Mouse (Mus musculus) heart, embryonic 10.5 days (tissue): ENCODE data around the gene Zfpm1. TPM values are rescaled to one million over a fixed set of nuclear protein-coding genes. Genes with fewer than 3 reads are reported as not detected.

Source experiments
- DNase-seq: peaks from one replicate; pipeline ENCODE4 v3.0.0-alpha.2; 2017; ENCODE audit warnings: low spot score
- H3K27ac ChIP-seq: fragments of 300-500 bp; sonication (generic); 2 replicates; pipeline ENCODE4 v1.5.1; 2016; ENCODE audit warnings: mild to moderate bottlenecking
- H3K27me3 ChIP-seq: fragments of 300-500 bp; sonication (generic); 2 replicates; pipeline ENCODE4 v1.6.1; 2016; ENCODE audit warnings: mild to moderate bottlenecking; ENCODE audit not compliant: poor library complexity, insufficient read depth, severe bottlenecking
- H3K36me3 ChIP-seq: fragments of 300-500 bp; sonication (generic); 2 replicates; pipeline ENCODE4 v1.6.1; 2016; ENCODE audit warnings: mild to moderate bottlenecking, moderate library complexity
- H3K4me1 ChIP-seq: fragments of 300-500 bp; sonication (generic); 2 replicates; pipeline ENCODE4 v1.6.1; 2016; ENCODE audit warnings: mild to moderate bottlenecking
- H3K4me3 ChIP-seq: fragments of 300-500 bp; sonication (generic); 2 replicates; pipeline ENCODE4 v1.5.1; 2016; ENCODE audit warnings: mild to moderate bottlenecking, moderate library complexity
- H3K9me3 ChIP-seq: fragments of 300-500 bp; sonication (generic); 2 replicates; pipeline ENCODE4 v1.6.1; 2016; ENCODE audit warnings: mild to moderate bottlenecking, moderate library complexity
- WGBS: fragments of 180-500 bp; shearing (Covaris S2); methylation state at CpG from one replicate; pipeline ENCODE4 v1.1.7; 2016; 5-methylcytosine and 5-hydroxymethylcytosine counted together
- polyA plus RNA-seq: library from polyadenylated mRNA; unstranded; fragments of >200 nt; fragmentation: Nextera tagmentation; extraction: Ambion mirVana; gene quantifications from 2 replicates; pipeline ENCODE4 v1.2.1, GENCODE M21; 2016

Gene Zfpm1
- polyA plus RNA-seq, 1 experiment from 2014 or later = 12.8 TPM

DNA sequence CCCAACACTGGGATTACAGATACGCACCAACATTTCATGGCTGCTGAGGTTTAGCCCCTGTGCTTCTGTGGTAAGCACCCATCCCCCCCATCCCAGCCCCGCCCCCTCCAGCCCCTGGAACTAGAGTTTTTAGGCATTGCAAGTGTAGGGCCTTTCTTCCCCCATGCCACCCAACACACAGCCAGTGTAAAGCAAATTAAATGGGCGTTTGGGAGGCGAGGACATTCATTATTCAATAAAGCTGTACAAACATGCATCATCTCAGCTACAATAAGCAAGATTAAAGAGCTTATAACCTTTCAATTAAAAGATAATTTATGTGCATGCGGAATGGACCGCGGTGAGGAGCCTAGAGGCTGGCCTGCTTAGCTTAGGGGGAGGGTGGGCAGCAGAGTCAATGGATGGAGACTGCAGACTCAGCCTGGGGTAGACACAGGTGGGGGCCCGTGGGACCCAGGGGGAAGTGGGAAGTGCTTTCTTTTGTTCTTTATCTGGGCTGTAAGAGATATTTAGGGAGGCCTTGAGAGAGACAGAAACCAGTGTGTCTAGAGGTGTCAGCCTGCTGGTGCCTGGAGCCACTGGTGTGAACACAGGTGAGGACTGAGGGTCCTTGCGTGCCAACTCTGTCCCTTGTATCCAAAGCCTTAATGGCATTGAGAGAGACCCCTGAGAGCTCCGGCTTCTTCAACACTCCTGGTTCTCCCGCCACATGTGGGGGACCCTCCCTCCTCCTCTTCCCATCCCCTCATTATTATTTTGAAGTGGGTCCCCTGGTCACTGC, 68.6 kb downstream of the Zfpm1 start:
- Histone ChIP-seq H3K27ac (no peak overlapping the region), H3K27me3 (peaks cover 16% of the 10 kb centered on the region), H3K4me1 (peaks cover 45% of the 10 kb centered on the region), H3K9me3 (no peaks in the 10 kb centered on the region), H3K4me3 (no peak overlapping the region), H3K36me3 (no peaks in the 10 kb centered on the region)
- DNase-seq = no peak
- WGBS = 31% methylated on average over 11 of the region's 11 CpGs

DNA sequence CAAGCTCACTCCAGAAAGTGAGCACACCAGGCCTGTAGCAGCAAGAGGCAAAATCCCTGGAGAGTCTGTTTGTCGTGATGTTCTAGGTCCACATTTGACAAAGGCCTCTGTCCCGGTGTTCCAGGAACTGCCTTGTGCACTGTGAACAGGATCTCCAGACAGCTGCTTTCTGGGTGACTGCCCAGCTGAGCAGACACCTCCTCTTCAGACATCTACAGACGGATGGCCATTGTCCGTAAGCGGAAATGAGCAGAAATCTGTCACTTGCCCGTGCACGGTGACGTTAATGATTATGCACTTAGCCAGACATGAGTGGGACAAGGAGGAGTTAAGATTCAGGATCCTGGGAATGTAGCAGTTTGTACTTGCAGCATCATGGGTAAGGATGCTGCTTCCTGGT, 72.2 kb downstream of the Zfpm1 start:
- peaks cover 26% of the 10 kb centered on the region for H3K4me1 ChIP-seq
- no peaks in the 10 kb centered on the region for H3K9me3 ChIP-seq
- H3K27ac ChIP-seq = no peak overlapping the region
- H3K27me3 ChIP-seq = peaks cover 45% of the 10 kb centered on the region
- 82% methylated on average over 8 of the region's 8 CpGs for WGBS
- no peaks in the 10 kb centered on the region for H3K36me3 ChIP-seq
- no peak for DNase-seq
- H3K4me3 ChIP-seq = no peak overlapping the region

DNA sequence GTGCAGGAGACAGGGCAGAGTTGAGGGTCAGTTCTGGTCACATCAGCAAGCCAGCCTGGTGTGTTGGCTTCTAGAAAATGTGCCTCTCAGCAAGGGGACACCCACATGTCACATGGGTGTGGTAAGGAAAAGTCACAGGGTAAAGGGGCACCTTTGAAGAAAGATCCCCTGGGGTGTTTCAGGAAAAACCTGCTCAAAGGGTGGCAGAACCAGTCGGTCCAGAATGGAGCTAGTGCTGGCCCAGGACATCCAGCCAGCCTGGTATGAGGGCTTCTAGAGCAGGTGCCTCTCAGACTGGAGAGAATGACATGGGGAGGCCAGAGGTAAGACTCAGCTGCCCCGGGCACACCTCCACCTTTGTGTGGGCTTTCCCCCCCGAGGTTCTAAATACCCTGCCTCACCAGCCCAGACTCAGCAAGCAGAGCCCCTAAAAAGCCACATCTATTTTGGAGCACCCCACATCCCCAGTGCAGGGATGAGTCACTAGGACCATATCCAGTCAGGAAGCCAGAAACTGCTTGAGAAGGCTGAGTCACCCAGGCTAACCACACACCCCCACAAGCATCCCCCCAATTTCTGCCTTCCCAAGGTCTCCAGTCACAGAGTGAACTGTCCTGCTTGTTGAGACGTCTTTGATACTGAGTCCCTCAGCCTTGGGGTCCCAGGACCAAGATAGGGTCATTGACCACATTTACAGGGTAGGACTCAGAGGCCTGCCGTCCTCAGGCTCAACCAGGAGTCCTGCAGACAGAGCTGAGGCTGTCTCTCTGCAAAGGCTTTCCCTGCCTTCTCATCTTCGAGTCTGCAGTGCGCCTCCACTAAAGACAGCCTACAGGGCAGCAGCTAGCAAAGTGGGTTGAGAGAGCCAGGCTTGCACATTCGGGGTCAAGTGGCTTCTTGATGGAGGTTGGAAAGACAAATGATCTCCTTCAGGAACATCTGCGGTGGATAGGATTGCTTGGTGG, 74.0 kb downstream of the Zfpm1 start:
- Histone ChIP-seq H3K27me3 (peaks cover 48% of the 10 kb centered on the region), H3K9me3 (no peaks in the 10 kb centered on the region), H3K4me3 (no peak overlapping the region), H3K27ac (no peak overlapping the region), H3K4me1 (peaks cover 8% of the 10 kb centered on the region), H3K36me3 (no peaks in the 10 kb centered on the region)
- 70% methylated on average over 9 of the region's 9 CpGs for WGBS
- DNase-seq = no peak

DNA sequence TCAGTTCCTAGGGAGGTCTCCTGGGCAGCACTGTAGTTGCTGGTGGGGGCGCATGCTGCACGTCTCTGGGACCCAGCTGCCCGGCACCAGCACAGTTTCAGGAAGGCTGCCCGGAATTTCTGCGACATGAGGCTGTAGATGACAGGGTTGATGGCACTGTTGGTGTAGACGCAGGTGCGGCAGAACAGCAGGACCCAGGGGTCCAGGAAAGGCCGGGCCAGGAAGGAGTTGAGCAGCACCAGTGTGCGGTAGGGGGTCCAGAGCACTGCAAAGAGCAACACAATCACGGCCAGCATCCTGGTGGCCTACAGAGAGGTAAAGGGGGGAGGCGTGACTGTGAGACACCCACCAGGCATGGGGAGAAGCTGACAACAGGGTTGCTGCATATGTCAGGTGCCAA, 75.3 kb downstream of the Zfpm1 start:
- 0 out of 2 replicates have a peak overlapping the region, but pooled peaks have one; percentile 3 for H3K27ac ChIP-seq
- H3K9me3 ChIP-seq = no peaks in the 10 kb centered on the region
- H3K27me3 ChIP-seq = peaks cover 43% of the 10 kb centered on the region
- no peak overlapping the region for H3K4me3 ChIP-seq
- peaks cover 2% of the 10 kb centered on the region; the same call in 1 of the 2 replicates for H3K4me1 ChIP-seq
- 54% methylated on average over 11 of the region's 11 CpGs for WGBS
- no peak for DNase-seq
- H3K36me3 ChIP-seq = no peaks in the 10 kb centered on the region

DNA sequence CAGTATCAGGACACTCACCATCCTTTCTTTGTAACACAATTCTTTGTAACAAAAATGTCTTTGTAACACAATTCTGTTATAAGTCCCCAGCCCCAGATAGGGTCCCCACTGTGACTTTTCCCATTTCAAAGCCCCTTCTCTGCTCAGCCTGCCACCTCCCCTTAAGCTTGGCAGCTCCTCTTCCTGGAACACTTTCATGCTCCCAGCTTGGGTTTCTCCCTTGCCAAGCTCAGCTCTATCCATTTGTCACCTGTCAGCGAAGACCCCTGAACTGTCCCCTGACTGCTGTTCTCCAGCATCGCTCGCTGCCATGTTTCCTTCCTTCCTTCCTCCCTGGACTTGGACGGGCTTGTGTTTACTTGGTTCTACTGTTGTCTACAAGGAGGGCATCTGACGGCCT, 75.7 kb downstream of the Zfpm1 start:
- Histone ChIP-seq H3K4me3 (no peak overlapping the region), H3K9me3 (no peaks in the 10 kb centered on the region), H3K27ac (no peak overlapping the region), H3K27me3 (peaks cover 44% of the 10 kb centered on the region), H3K4me1 (peaks cover 5% of the 10 kb centered on the region; the same call in 1 of the 2 replicates), H3K36me3 (no peaks in the 10 kb centered on the region)
- WGBS = 71% methylated on average over 5 of the region's 5 CpGs
- DNase-seq = no peak

DNA sequence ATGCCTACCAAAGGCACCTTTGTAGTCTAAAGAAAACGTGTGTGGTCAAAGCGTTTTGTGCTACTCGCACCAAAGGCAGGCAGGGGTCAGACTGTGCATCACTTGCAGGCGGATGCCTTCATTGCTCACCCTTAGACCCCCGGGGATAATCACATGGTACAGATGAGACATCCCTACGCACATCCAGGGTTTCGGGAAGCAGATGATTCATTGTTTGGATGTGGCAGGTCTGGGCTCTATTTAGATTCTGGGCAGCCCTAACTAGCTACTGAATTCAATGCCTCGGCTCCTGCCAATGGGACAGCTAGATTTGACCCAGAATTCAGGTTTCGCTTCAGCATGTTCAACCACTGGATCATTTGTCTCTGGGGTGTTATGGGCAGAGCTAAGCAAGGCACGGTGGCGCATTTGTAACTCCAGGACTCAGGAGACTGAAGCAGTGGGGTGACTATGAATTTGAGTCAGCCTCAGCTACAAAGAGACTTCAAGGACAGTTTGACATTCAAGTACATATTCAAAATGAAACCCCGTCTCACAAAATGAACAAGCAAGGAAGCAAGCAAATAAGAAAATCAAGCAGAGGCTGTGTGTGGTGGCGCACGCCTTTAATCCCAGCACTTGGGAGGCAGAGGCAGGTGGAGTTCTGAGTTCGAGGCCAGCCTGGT, 77.3 kb downstream of the Zfpm1 start:
- Histone ChIP-seq H3K36me3 (no peaks in the 10 kb centered on the region), H3K9me3 (no peaks in the 10 kb centered on the region), H3K27me3 (peaks cover 56% of the 10 kb centered on the region), H3K27ac (no peak overlapping the region), H3K4me1 (peaks cover 12% of the 10 kb centered on the region), H3K4me3 (no peak overlapping the region)
- DNase-seq = no peak
- 79% methylated on average over 15 of the region's 15 CpGs for WGBS

DNA sequence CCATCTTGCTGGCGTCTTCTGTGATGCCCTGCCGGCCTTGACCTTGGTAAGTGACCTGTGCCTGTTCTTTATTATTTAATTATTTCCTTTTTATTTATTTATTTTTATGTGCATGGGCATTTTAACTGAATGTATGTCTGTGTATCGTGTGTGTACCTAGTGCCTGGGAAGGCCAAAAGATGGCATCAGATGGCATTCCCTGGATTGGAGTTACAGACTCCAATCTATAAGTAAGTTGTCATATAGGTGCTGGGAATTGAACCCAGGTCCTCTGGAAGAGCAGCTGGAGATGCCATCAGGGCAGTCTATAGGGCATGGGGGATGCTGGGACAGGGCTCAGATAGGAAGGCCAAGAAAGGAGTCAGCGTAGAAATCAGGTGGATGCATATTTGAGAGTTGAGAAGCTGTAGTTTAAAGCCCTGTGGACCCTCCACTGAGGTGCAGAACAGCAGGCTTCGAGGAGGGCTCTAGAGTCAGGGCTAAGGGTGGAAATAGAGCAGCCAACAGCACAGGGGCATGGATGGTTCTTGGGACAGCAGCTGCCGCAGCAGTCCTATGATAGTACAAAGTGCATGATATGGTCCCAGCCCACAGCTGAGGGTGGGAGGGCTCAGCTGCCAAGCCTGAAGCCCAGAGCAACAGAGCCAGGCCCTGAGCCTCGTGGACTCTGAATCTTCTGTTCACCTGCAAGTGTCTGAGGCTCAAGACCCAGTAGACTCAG, 78.9 kb downstream of the Zfpm1 start, which contains the start of gene Trhr2:
Trhr2 (minus strand) TSS at position 51 of the 721 bp plus-strand sequence.
- Histone ChIP-seq H3K9me3 (no peaks in the 10 kb centered on the region), H3K4me3 (no peak within 1 kb of the TSS), H3K36me3 (no peaks in the 10 kb centered on the region), H3K27ac (no peak within 1 kb of the TSS), H3K27me3 (peaks cover 51% of the 10 kb centered on the region), H3K4me1 (peaks cover 12% of the 10 kb centered on the region)
- 74% methylated on average over 7 of the region's 7 CpGs for WGBS
- DNase-seq = no peak

DNA sequence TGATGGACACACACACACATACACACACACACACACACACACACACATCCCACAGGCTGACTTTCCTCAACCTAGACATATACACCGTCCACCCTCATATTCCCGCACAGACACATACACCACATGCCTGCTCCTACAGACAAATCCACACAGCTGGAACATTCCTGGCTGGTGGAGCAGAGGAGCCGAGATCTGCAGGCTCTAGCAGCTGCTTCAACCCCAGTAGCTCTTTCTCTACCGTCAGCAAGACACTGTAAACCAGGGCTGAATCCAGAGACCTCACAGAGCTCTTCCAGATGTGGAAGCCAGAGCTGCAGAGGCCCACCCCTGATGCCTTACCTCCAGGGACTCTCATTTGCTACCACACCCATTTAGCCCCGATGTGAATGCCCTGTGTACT, 80.3 kb downstream of the Zfpm1 start:
- 46% methylated on average over 5 of the region's 5 CpGs for WGBS
- H3K4me1 ChIP-seq = peaks cover 12% of the 10 kb centered on the region
- no peak for DNase-seq
- no peaks in the 10 kb centered on the region for H3K9me3 ChIP-seq
- H3K27me3 ChIP-seq = peaks cover 38% of the 10 kb centered on the region
- no peak overlapping the region for H3K27ac ChIP-seq
- no peaks in the 10 kb centered on the region for H3K36me3 ChIP-seq
- no peak overlapping the region for H3K4me3 ChIP-seq

DNA sequence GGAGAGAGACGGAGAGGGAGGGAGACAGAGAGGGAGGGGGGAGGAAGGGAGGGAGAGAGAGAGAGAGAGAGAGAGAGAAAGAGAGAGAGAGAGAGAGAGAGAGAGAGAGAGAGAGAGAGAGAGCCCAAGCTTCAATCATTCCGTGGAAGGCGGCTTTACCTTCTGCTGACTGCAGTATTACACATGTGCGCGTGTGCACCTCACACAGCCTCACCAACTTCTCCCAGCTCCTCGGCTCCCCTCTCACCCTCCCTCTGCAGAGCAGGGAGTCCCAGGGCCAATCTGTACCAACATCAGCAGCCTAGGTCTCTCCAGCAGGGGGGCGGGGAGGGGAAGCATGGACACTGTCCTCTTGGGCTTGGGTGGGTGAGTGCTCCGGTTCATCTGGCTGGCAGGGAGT, 81.0 kb downstream of the Zfpm1 start:
- no peak overlapping the region for H3K27ac ChIP-seq
- no peaks in the 10 kb centered on the region for H3K9me3 ChIP-seq
- peaks cover 36% of the 10 kb centered on the region; the same call in 1 of the 2 replicates for H3K27me3 ChIP-seq

DNA sequence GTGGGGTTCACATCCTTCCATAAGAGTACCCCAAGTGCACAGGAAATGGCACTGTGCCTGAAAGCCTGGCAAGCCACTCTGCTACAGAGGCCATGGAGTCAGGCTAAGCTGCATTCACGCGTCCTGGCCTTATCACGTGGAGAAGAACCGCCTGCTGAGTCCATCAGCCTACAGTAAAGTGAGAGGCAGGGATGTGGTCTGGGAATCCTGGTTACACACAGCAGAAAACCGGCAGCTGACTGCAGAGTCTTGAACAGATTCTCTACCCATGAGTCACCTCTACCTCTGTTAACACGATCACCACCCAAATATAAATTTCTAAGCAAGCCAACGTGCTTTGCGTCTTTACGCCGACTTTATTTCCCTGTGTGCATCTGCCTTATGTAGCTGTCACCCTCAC, 86.6 kb downstream of the Zfpm1 start:
- WGBS = 48% methylated on average over 10 of the region's 10 CpGs
- Histone ChIP-seq H3K27ac (no peak overlapping the region), H3K27me3 (peaks cover 4% of the 10 kb centered on the region; the same call in 1 of the 2 replicates), H3K4me1 (peaks cover 29% of the 10 kb centered on the region), H3K36me3 (no peaks in the 10 kb centered on the region), H3K9me3 (no peaks in the 10 kb centered on the region), H3K4me3 (no peak overlapping the region)
- DNase-seq = no peak

More for the DNA sequence above, 81.0 kb downstream of the Zfpm1 start:
- H3K4me1 ChIP-seq = peaks cover 12% of the 10 kb centered on the region
- H3K36me3 ChIP-seq = no peaks in the 10 kb centered on the region
- no peak for DNase-seq
- WGBS = 34% methylated on average over 8 of the region's 8 CpGs
- H3K4me3 ChIP-seq = no peak overlapping the region

DNA sequence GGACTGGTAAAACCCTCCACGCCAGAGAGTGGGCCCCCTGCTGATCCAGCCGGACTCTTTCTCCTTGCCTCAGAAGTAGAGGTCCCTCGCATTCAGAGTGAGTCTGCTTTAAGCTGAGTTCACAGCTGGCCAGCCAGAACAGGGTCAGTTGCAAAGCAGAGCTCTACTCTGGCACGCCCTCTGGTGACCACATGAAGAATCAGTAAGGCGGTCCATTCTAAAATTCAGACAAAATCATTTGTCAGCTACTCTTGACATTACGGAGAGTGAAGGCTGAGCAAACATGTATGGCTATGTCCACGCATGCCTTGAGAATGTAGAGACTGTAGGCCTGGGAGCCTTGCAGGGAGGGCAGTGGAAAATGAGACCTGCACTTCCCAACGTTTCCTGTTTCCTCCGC, 87.7 kb downstream of the Zfpm1 start:
- Histone ChIP-seq H3K4me1 (peaks cover 27% of the 10 kb centered on the region), H3K36me3 (no peaks in the 10 kb centered on the region), H3K27me3 (no peaks in the 10 kb centered on the region; the same call in 1 of the 2 replicates), H3K9me3 (no peaks in the 10 kb centered on the region), H3K27ac (peak overlapping the region; percentile 60), H3K4me3 (0 out of 2 replicates have a peak overlapping the region, but pooled peaks have one; percentile 8)
- 13% methylated on average over 9 of the region's 9 CpGs for WGBS
- peak; percentile 92 for DNase-seq

DNA sequence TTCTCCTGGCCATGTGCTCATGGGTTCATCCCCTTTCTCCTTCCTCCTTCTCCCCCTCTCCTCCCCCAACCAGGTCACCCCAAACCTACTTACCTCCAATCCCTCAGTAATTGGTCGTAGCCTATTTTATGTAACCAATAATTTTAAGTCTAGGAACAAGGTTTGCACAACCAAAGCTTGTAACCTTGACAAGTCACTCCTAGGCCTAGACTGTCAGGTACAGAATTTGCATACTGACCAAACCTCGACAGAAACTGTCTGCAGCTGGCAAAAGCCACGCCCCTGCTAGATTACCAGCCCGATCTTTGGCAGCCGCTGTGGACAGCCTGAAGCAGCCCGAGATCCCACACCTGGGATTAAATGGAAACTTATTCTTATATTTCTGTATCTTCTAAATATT, 89.8 kb downstream of the Zfpm1 start:
- Histone ChIP-seq H3K4me1 (peaks cover 33% of the 10 kb centered on the region), H3K27ac (no peak overlapping the region), H3K4me3 (no peak overlapping the region), H3K36me3 (no peaks in the 10 kb centered on the region), H3K9me3 (no peaks in the 10 kb centered on the region), H3K27me3 (no peaks in the 10 kb centered on the region; the same call in 1 of the 2 replicates)
- WGBS = 70% methylated on average over 6 of the region's 6 CpGs
- DNase-seq = no peak
